Mouse (Mus musculus) intestine, embryonic 15.5 days (tissue): ENCODE data around the gene Cmpk2. TPM values are rescaled to one million over a fixed set of nuclear protein-coding genes. Genes with fewer than 3 reads are reported as not detected.
"Not testable (repeated sequence)": the region's sequence is repeated elsewhere in the genome, so short reads cannot be mapped to it uniquely, and the experiment has no call there.

Experiments used
- ATAC-seq: fragments of 200-750 bp; cut with Nextera tagmentation; 2 replicates; pipeline ENCODE4 v1.8.0; 2017; ENCODE audit warnings: moderate TSS enrichment, moderate library complexity
- H3K27ac ChIP-seq: fragments of 300-500 bp; sonication (generic); 2 replicates; pipeline ENCODE4 v1.5.1; 2015; ENCODE audit warnings: mild to moderate bottlenecking, inconsistent platforms
- H3K27me3 ChIP-seq: fragments of 300-500 bp; sonication (generic); replicated peaks from 2 replicates; pipeline ENCODE4 v1.6.1; 2015; ENCODE audit warnings: inconsistent platforms
- H3K36me3 ChIP-seq: fragments of 300-500 bp; sonication (generic); 2 replicates; pipeline ENCODE4 v1.6.1; 2015; ENCODE audit warnings: inconsistent platforms
- H3K4me1 ChIP-seq: fragments of 300-500 bp; sonication (generic); replicated peaks from 2 replicates; pipeline ENCODE4 v1.6.1; 2015; ENCODE audit warnings: inconsistent platforms
- H3K4me2 ChIP-seq: fragments of 300-500 bp; sonication (generic); replicated peaks from 2 replicates; pipeline ENCODE4 v1.6.1; 2015; ENCODE audit warnings: mild to moderate bottlenecking, inconsistent platforms
- H3K4me3 ChIP-seq: fragments of 300-500 bp; sonication (generic); replicated peaks from 2 replicates; pipeline ENCODE4 v1.5.1; 2015; ENCODE audit warnings: inconsistent platforms
- H3K9ac ChIP-seq: fragments of 300-500 bp; sonication (generic); 2 replicates; pipeline ENCODE4 v1.6.1; 2015; ENCODE audit warnings: inconsistent platforms
- H3K9me3 ChIP-seq: fragments of 300-500 bp; sonication (generic); 2 replicates; pipeline ENCODE4 v1.6.1; 2016; ENCODE audit warnings: inconsistent platforms
- WGBS: fragments of 180-500 bp; shearing (Covaris S2); methylation state at CpG from one replicate; pipeline ENCODE4 v1.1.7; 2015; 5-methylcytosine and 5-hydroxymethylcytosine counted together
- polyA plus RNA-seq: library from polyadenylated mRNA; unstranded; fragments of >200 nt; fragmentation: Nextera tagmentation; extraction: Ambion mirVana; gene quantifications from 2 replicates; pipeline ENCODE4 v1.2.1, GENCODE M21; 2015

The Cmpk2 gene
- polyA plus RNA-seq, 1 experiment from 2014 or later = 5.6 TPM

DNA sequence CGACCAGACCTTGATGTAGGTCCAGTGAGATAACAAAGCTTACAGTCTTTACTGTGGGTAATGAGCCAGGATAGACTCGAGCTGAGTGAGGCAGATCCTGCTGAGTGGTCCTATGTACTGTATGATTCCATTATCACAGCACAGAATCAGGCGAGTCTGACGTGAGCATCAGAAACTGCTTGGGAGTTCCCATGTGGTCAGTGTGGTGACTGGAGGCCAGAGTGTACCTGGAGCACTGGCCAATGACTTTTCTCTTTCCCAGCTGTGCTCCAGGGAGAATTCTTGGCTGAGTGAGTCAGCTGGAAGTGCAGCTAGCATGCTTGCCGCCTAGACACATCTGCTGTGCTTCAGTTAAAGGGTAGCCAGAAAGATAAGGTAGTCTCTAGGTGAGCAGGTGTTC lies 14.3 kb upstream of the Cmpk2 start:
- peaks cover 8% of the 10 kb centered on the region for H3K4me1 ChIP-seq
- H3K36me3 ChIP-seq = no peaks in the 10 kb centered on the region
- H3K9ac ChIP-seq = no peak overlapping the region
- WGBS = 52% methylated on average over 5 of the region's 5 CpGs
- ATAC-seq = 0 out of 2 replicates have a peak, but pooled peaks have one; percentile 6
- no peak overlapping the region for H3K4me2 ChIP-seq
- no peaks in the 10 kb centered on the region for H3K9me3 ChIP-seq
- H3K27me3 ChIP-seq = no peaks in the 10 kb centered on the region
- no peak overlapping the region for H3K4me3 ChIP-seq
- H3K27ac ChIP-seq = no peak overlapping the region

DNA sequence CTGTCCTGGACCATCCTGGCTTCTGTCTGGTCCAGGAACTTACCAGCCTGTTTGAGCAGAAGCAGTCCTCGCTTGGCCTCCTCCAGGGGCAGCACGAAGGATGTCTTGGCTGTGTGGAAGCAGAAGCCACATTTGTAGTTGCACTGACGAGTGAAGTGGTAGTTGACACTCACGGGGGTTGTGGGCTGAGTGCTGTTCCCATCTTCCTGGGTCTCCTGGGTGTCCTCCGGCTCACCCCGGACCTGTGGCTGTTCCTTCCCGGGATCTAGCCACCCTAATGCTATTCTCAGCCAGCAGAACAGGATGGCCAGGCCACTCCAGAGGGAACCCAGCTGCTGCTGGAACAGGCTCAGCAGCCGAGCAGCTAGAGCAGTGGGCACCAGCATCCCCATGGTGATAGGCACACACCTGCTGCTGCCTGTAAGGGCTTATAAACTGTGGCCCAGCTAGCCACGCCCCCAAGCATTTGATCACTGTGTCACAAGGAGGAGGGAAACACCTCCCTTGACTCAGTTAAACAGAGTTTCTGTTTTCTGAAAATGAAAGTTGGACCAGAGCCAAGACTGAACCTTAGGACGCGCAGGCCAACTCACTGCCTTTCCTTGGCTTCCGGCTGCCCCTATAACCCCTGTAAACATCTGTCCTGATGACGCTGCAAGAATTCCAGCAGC lies 12.8 kb upstream of the Cmpk2 start, which contains the start of gene Rsad2:
Gene Rsad2, minus strand, starts transcription at position 425 of the 671 bp plus-strand sequence.
- Histone ChIP-seq H3K27me3 (no peaks in the 10 kb centered on the region), H3K9ac (no peak within 1 kb of the TSS), H3K9me3 (no peaks in the 10 kb centered on the region), H3K4me2 (peak within 1 kb of the TSS; percentile 49), H3K27ac (peak within 1 kb of the TSS; percentile 5; the same call in 1 of the 2 replicates), H3K4me3 (no peak within 1 kb of the TSS), H3K4me1 (peaks cover 8% of the 10 kb centered on the region), H3K36me3 (no peaks in the 10 kb centered on the region)
- 26% methylated on average over 13 of the region's 13 CpGs for WGBS
- ATAC-seq = peak; percentile 92

DNA sequence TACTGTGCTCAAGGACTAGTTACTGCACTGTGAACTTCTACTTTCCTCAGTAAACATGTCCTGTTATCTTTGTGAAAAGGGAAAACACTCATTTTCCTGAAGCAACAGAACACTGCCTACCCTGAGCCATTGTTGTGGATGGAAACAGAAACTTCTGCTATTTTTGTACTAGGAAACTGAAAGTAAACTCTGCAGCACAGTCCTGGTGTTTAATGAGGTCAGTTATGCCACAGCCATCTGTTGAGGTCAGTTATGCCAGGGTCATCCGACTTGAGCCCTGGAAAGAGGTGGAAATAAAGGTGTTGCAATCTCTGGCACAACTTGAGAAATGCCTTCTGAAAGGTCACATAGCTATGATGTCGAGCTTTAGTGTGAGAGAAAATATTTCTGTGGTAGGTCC lies 8.9 kb upstream of the Cmpk2 start:
- H3K36me3 ChIP-seq = no peaks in the 10 kb centered on the region
- H3K4me3 ChIP-seq = no peak overlapping the region
- H3K9me3 ChIP-seq = no peaks in the 10 kb centered on the region
- WGBS = 43% methylated on average over 2 of the region's 2 CpGs
- no peaks in the 10 kb centered on the region for H3K27me3 ChIP-seq
- H3K27ac ChIP-seq = no peak overlapping the region
- peaks cover 8% of the 10 kb centered on the region for H3K4me1 ChIP-seq
- no peak for ATAC-seq
- H3K9ac ChIP-seq = no peak overlapping the region
- no peak overlapping the region for H3K4me2 ChIP-seq

DNA sequence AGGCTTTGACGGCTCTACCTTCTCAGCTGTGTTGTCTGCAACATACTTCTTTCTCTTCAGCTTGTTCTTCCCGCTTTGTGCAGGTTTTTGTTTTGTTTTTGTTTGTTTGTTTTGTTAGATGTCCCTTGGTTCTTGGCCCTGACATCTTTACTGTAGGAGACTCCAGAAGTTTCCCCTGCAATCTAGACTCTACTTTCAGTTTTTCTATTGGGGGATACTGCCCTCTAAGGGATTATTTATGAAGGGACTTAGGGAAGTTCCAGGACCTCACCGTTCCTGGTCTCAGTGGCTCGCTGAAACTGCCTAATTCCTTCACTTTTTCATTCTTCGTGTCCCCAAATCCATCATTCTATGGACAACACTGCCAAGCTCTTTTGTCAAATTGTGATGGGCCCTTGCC lies 3.4 kb upstream of the Cmpk2 start:
- no peaks in the 10 kb centered on the region for H3K9me3 ChIP-seq
- no peaks in the 10 kb centered on the region for H3K27me3 ChIP-seq
- no peak overlapping the region for H3K4me3 ChIP-seq
- no peak overlapping the region for H3K4me2 ChIP-seq
- H3K36me3 ChIP-seq = no peaks in the 10 kb centered on the region
- 73% methylated on average over 5 of the region's 5 CpGs for WGBS
- no peak overlapping the region for H3K9ac ChIP-seq
- ATAC-seq = no peak
- no peak overlapping the region for H3K27ac ChIP-seq
- H3K4me1 ChIP-seq = peaks cover 4% of the 10 kb centered on the region; the same call in 1 of the 2 replicates

DNA sequence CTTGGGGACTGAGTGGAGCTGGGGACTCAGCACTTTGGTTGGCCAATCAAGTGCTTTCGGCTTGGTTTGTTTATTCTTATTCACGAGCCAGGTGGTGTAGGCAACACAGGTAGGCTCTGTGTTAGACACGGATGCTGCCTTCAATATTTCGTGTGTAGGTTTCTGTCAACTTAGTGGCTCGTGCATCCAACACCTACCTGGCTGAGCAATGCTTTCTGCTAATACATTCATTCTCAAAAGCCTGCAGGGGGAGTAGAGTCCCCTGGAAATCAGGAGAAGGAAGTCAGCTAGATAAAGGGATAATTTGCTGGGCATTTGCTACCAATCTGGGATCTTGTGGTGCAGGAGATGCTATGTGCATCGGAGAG lies 1.0 kb downstream of the Cmpk2 start:
- ATAC-seq = no peak; the same call in 1 of the 2 replicates
- no peak overlapping the region for H3K27ac ChIP-seq
- H3K4me1 ChIP-seq = peaks cover 4% of the 10 kb centered on the region; the same call in 1 of the 2 replicates
- H3K36me3 ChIP-seq = no peaks in the 10 kb centered on the region
- H3K27me3 ChIP-seq = no peaks in the 10 kb centered on the region
- H3K4me2 ChIP-seq = peak overlapping the region; percentile 98
- H3K4me3 ChIP-seq = peak overlapping the region; percentile 75
- WGBS = 27% methylated on average over 6 of the region's 6 CpGs
- peak overlapping the region; percentile 78 for H3K9ac ChIP-seq
- no peaks in the 10 kb centered on the region for H3K9me3 ChIP-seq

DNA sequence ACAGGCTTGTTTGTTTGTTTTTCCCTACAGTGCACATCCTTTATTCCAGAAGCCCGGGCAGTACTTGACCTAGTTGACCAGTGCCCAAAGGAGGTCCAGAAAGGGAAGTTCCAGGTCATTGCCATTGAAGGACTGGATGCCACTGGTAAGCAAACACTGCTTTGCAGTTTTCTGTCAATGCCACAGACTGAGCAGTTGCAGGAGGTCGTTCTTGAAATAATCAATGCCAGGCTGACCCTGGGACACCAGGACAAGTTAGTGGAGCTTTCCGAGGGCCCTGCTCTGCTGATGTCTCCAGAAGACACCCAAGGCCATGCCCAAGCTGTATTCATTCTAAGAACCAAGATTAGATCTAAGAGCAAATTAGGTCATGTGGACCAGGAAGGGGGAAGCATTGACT lies 2.4 kb downstream of the Cmpk2 start:
- Histone ChIP-seq H3K4me2 (no peak overlapping the region), H3K27ac (no peak overlapping the region), H3K27me3 (no peaks in the 10 kb centered on the region), H3K9ac (no peak overlapping the region), H3K36me3 (no peaks in the 10 kb centered on the region), H3K4me1 (peaks cover 4% of the 10 kb centered on the region; the same call in 1 of the 2 replicates), H3K9me3 (no peaks in the 10 kb centered on the region), H3K4me3 (no peak overlapping the region)
- no peak for ATAC-seq
- 62% methylated on average over 3 of the region's 3 CpGs for WGBS

DNA sequence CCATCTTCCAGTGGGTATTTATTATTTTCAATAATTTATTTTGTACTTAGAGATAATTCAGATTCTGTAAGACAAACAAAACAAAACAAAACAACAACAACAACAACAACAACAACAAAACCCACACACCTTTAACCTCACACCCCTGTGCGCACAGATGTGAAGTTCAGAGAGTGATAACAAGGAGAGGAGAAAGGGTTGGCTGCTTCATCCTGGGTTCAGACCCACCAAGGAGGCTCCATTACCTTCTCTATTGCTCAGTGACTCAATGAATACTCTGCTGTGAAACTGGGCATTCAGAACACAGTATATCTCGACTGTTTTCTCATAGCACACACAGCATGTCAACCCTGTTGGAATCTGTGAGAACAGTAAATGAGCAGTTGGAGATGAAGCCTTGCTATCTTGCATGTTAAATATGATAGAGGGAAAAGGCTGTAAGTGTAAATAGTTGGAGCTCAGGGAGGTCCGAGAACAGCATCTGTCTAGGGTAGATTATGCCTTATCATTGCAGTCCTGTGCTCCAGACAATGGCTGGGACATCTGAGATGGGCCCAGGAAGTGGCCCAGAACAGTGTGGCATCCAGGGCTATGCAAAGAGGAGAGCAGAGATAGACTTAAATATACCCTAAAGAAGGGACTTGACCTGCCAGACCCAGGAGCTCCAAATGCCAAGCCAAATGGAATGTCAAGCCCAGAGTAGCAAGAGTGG lies 3.9 kb downstream of the Cmpk2 start:
- no peaks in the 10 kb centered on the region for H3K27me3 ChIP-seq
- H3K4me3 ChIP-seq = no peak overlapping the region
- WGBS = 87% methylated on average over 3 of the region's 3 CpGs
- ATAC-seq = no peak; the same call in 1 of the 2 replicates
- H3K36me3 ChIP-seq = no peaks in the 10 kb centered on the region
- no peak overlapping the region for H3K27ac ChIP-seq
- peaks cover 4% of the 10 kb centered on the region; the same call in 1 of the 2 replicates for H3K4me1 ChIP-seq
- no peaks in the 10 kb centered on the region for H3K9me3 ChIP-seq
- H3K9ac ChIP-seq = no peak overlapping the region
- no peak overlapping the region for H3K4me2 ChIP-seq

DNA sequence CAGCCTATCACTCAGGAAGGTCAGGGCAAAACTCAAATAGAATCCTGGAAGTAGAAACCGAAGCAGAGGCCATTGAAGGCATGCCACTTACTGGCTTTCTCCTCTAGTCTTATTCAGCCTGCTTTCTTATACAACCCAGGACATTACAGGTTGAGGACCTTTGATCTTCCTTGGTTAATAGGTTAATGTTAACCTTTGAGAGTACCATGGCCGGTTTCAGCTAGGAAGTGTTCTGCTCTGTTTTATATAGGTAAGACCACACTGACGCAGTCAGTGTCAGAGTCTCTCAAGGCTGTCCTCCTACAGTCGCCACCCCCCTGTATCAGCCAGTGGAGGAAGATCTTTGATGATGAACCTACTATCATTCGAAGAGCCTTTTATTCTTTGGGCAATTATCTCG lies 4.7 kb downstream of the Cmpk2 start:
- 83% methylated on average over 6 of the region's 6 CpGs for WGBS

DNA sequence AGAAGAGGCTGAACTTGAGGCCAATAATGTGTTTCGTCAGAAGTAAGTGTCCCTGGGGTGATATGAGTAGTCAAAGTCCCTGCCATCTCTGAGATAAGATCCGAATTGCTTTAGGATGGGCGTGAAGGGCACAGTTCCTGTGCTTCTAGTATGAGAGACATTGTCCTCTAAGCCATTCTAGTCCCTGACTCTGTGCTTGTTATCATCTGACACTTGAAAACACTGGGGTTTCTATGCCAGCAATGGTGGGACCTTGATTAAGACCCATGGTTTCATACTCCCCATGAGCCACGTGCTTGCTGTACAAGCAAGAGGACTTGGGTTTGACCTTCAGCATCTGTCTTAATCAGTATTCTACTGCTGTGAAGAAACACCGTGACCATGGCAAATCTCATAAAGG lies 8.2 kb downstream of the Cmpk2 start:
- Histone ChIP-seq H3K36me3 (no peaks in the 10 kb centered on the region), H3K4me2 (no peak overlapping the region), H3K9ac (no peak overlapping the region), H3K9me3 (no peaks in the 10 kb centered on the region), H3K27ac (no peak overlapping the region), H3K4me1 (no peaks in the 10 kb centered on the region), H3K4me3 (no peak overlapping the region), H3K27me3 (no peaks in the 10 kb centered on the region)
- no peak for ATAC-seq
- WGBS = 91% methylated on average over 5 of the region's 5 CpGs

More for the DNA sequence above, 4.7 kb downstream of the Cmpk2 start:
- no peak overlapping the region for H3K4me2 ChIP-seq
- no peaks in the 10 kb centered on the region for H3K36me3 ChIP-seq
- no peak overlapping the region for H3K4me3 ChIP-seq
- H3K9ac ChIP-seq = no peak overlapping the region
- no peak for ATAC-seq
- no peak overlapping the region for H3K27ac ChIP-seq
- H3K27me3 ChIP-seq = no peaks in the 10 kb centered on the region
- peaks cover 4% of the 10 kb centered on the region; the same call in 1 of the 2 replicates for H3K4me1 ChIP-seq
- no peaks in the 10 kb centered on the region for H3K9me3 ChIP-seq

DNA sequence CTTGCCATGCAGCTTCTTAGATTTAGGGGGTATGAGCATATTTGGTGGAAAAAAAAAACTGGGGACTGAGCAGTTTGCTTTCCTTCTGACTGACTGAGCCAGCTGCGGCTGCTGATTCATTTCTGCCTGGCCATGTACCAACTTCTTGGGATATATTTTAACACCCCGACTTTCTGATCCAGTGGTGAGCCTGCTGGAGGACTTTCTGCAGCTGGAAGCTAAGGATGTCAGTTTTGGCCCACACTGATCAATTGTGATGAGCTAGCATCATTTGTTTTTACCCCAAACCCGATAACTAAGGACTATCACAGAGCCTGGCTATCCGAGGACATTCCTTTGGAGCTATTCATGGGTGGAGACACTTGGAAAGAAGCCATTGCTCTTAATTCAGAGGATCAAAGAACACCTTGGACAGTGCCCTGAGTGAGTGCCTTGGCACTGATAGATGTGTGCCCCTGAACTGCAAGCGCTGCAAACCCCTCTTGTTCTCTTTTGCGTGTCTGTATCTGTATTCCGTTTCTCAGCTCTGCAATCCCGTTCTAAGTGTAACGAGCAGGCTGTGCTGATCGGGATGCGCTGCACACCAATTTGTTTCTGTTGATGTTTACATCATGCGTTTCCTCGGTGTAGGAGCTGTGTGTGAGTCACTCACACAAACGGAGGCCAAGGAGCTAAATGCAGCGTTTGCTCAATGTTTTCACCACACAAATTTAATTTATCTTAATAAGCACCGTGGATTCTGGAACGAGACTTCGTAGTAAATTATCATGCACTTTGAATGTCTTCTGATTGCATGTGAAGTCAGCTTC lies 9.4 kb downstream of the Cmpk2 start:
- Histone ChIP-seq H3K36me3 (no peaks in the 10 kb centered on the region), H3K9me3 (no peaks in the 10 kb centered on the region), H3K4me2 (no peak overlapping the region), H3K27ac (no peak overlapping the region), H3K27me3 (no peaks in the 10 kb centered on the region), H3K9ac (no peak overlapping the region), H3K4me3 (no peak overlapping the region), H3K4me1 (no peaks in the 10 kb centered on the region)
- WGBS = 77% methylated on average over 18 of the region's 18 CpGs
- no peak for ATAC-seq

DNA sequence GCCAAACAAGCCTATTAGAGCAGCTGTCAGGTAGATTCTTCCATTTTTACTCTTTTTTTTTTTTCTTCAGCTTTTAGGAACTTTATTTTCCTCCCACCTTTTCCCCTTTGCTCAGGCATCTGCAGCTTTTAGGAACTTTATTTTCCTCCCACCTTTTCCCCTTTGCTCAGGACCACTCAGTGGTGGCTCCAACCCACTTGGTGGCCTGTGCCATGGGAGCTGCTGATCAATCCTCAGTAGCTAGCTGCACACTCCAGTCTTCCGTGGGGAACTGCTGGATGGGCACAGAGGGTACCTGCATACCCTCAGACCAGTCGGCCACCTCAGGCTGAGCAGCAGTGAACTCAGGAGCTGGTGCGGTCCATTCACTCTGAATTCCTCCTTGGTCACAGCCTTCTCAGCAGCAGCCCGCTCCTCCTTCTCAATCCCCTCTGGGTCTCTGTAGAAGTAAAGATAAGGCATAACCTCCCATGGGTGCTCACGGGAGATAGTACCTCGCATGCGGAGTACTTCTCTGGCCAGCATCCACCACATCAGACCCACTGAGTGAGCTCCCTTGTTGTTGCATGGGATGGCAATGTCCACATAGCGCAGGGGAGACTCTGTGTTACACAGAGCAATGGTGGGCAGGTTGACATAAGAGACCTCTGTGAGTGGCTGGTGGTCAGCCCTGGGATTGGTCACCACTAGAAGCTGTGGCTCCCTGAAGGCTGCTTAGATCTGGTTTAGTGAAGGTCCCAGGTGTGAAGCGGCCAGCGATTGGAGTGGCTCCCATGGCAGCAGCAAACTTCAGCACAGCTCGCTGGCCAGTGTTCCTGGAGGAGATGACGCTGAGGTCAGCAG lies 17.0 kb downstream of the Cmpk2 start:
- WGBS = 89% methylated on average over 12 of the region's 12 CpGs
- H3K9ac ChIP-seq, H3K4me1 ChIP-seq, H3K9me3 ChIP-seq, H3K27me3 ChIP-seq, H3K4me3 ChIP-seq, H3K4me2 ChIP-seq, H3K36me3 ChIP-seq, ATAC-seq, H3K27ac ChIP-seq: not testable (repeated sequence)
